Mouse (Mus musculus) stomach, embryonic 14.5 days (tissue): ENCODE measurements around the gene Taar9. TPM values are rescaled to one million over a fixed set of nuclear protein-coding genes. Genes with fewer than 3 reads are reported as not detected.
"Not testable (repeated sequence)": the region's sequence is repeated elsewhere in the genome, so short reads cannot be mapped to it uniquely, and the experiment has no call there.

ENCODE experiments used
- ATAC-seq: fragments of 200-750 bp; cut with Nextera tagmentation; 2 replicates; pipeline ENCODE4 v1.8.0; 2017; ENCODE audit warnings: low read depth, moderate TSS enrichment; ENCODE audit not compliant: insufficient number of reproducible peaks, insufficient read depth, low FRiP score
- H3K27ac ChIP-seq: fragments of 300-500 bp; sonication (generic); 2 replicates; pipeline ENCODE4 v1.5.1; 2014; ENCODE audit warnings: mild to moderate bottlenecking, low read length, moderate library complexity, mixed read lengths
- H3K27me3 ChIP-seq: fragments of 300-500 bp; sonication (generic); 2 replicates; pipeline ENCODE4 v1.6.1; 2014; ENCODE audit warnings: low read length, control low read depth, mixed read lengths; ENCODE audit not compliant: control insufficient read depth, insufficient read depth
- H3K36me3 ChIP-seq: fragments of 300-500 bp; sonication (generic); 2 replicates; pipeline ENCODE4 v1.6.1; 2014; ENCODE audit warnings: mild to moderate bottlenecking, control low read depth, low read length, moderate library complexity, mixed read lengths; ENCODE audit not compliant: control insufficient read depth, insufficient read depth
- H3K4me1 ChIP-seq: fragments of 300-500 bp; sonication (generic); 2 replicates; pipeline ENCODE4 v1.6.1; 2014; ENCODE audit warnings: low read length, control low read depth, mixed read lengths; ENCODE audit not compliant: control insufficient read depth, insufficient read depth
- H3K4me2 ChIP-seq: fragments of 300-500 bp; sonication (generic); replicated peaks from 2 replicates; pipeline ENCODE4 v1.6.1; 2014; ENCODE audit warnings: low read depth, low read length, control low read depth
- H3K4me3 ChIP-seq: fragments of 300-500 bp; sonication (generic); 2 replicates; pipeline ENCODE4 v1.5.1; 2014; ENCODE audit warnings: low read depth, low read length, control low read depth
- H3K9ac ChIP-seq: fragments of 300-500 bp; sonication (generic); replicated peaks from 2 replicates; pipeline ENCODE4 v1.6.1; 2014; ENCODE audit warnings: low read depth, mild to moderate bottlenecking, control low read depth, low read length, moderate library complexity, mixed read lengths
- H3K9me3 ChIP-seq: fragments of 300-500 bp; sonication (generic); 2 replicates; pipeline ENCODE4 v1.6.1; 2016; ENCODE audit warnings: low read depth, low read length, control low read depth; ENCODE audit not compliant: control insufficient read depth
- WGBS: fragments of 180-500 bp; shearing (Covaris S2); extraction: QIAGEN DNeasy Blood & Tissue Kit; methylation state at CpG from one replicate; pipeline ENCODE4 v1.1.7; 2014; 5-methylcytosine and 5-hydroxymethylcytosine counted together
- polyA plus RNA-seq: library from polyadenylated mRNA; unstranded; fragments of >200 nt; fragmentation: Nextera tagmentation; extraction: Ambion mirVana; gene quantifications from 2 replicates; pipeline ENCODE4 v1.2.1, GENCODE M21; 2014

The Taar9 gene
- polyA plus RNA-seq, 1 experiment from 2014 or later, result not detected

- no peak within 1 kb of the TSS for H3K4me3 ChIP-seq
- H3K27me3 ChIP-seq, result no peaks in the 10 kb centered on the region
- H3K4me2 ChIP-seq, result no peak within 1 kb of the TSS
- 73% methylated on average over 2 of the region's 2 CpGs for WGBS
- no peaks in the 10 kb centered on the region for H3K4me1 ChIP-seq
- no peak within 1 kb of the TSS for H3K27ac ChIP-seq
- no peaks in the 10 kb centered on the region for H3K36me3 ChIP-seq
- H3K9me3 ChIP-seq, result no peaks in the 10 kb centered on the region
- no peak within 1 kb of the TSS for H3K9ac ChIP-seq
- no peak for ATAC-seq
Observed at GRCm38 (mm10) chr10:24092194-24092593, 17.1 kb downstream of the Taar9 start, which contains the start of gene Taar8b. Gene Taar8b, minus strand, starts transcription at chr10:24092294.

DNA sequence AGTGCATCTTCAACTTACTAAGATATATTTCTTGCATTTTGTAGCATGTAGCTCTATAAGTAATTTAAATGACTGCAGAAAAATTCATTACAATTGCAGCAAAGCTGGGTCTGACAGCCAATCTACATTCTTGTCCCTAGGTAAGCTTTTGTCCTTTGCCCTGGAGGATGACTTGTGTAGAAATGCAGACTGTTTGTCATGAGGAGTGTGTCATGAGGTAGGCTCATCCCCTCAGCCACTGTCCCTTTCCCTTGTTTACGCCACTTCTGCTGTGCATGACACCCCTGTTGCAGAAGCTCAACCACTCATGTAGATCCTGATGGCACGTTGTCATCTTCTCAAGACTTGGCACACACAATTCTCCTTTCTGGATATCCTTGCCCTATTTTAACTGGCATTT, 22.2 kb downstream of the Taar9 start:
- H3K36me3 ChIP-seq, result no peaks in the 10 kb centered on the region
- H3K9ac ChIP-seq, result no peak overlapping the region
- H3K4me3 ChIP-seq, result no peak overlapping the region
- no peak overlapping the region for H3K4me2 ChIP-seq
- WGBS, result 93% methylated on average over 2 of the region's 2 CpGs
- ATAC-seq, result no peak
- H3K4me1 ChIP-seq, result no peaks in the 10 kb centered on the region
- H3K27ac ChIP-seq, result no peak overlapping the region; the same call in 1 of the 2 replicates
- H3K27me3 ChIP-seq, result no peaks in the 10 kb centered on the region
- no peaks in the 10 kb centered on the region for H3K9me3 ChIP-seq

GRCm38 (mm10) chr10:24086555-24086954, 22.8 kb downstream of the Taar9 start:
- Histone ChIP-seq H3K9ac (no peak overlapping the region), H3K4me3 (no peak overlapping the region), H3K36me3 (no peaks in the 10 kb centered on the region), H3K27ac (no peak overlapping the region), H3K9me3 (no peaks in the 10 kb centered on the region), H3K27me3 (no peaks in the 10 kb centered on the region), H3K4me2 (no peak overlapping the region), H3K4me1 (no peaks in the 10 kb centered on the region)
- WGBS, result 53% methylated on average over 5 of the region's 5 CpGs
- ATAC-seq, result 0 out of 2 replicates have a peak, but pooled peaks have one; percentile 56

GRCm38 (mm10) chr10:24085936-24086335, 23.4 kb downstream of the Taar9 start:
- 70% methylated on average over 5 of the region's 5 CpGs for WGBS
- Histone ChIP-seq H3K27me3 (no peaks in the 10 kb centered on the region), H3K9ac (no peak overlapping the region), H3K27ac (no peak overlapping the region), H3K4me3 (no peak overlapping the region), H3K4me1 (no peaks in the 10 kb centered on the region), H3K9me3 (no peaks in the 10 kb centered on the region), H3K4me2 (no peak overlapping the region), H3K36me3 (no peaks in the 10 kb centered on the region)
- ATAC-seq, result no peak

DNA sequence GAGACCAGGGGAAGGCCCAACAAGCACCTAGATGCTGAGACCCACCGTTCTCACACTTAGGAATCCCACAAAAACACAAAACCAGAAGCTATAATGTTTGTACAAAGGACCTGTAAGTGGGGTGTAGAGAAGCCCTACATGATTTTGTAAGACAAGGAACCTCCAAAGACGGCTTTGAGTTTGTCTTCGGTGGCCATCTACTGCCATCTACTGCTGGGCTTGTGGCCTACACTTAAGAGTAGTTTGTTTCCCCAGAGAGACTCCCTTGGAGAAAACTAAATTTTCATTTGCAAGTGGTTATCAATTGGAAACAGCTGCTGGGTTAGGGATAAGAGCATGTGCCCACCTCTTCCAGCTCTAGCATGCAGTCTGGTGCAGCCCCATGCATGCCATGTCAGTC, 29.2 kb downstream of the Taar9 start:
- no peaks in the 10 kb centered on the region for H3K4me1 ChIP-seq
- H3K9ac ChIP-seq, result no peak overlapping the region
- no peak for ATAC-seq
- no peak overlapping the region for H3K4me2 ChIP-seq
- no peaks in the 10 kb centered on the region for H3K27me3 ChIP-seq
- H3K36me3 ChIP-seq, result no peaks in the 10 kb centered on the region
- H3K4me3 ChIP-seq, result no peak overlapping the region
- H3K27ac ChIP-seq, result no peak overlapping the region
- 31% methylated on average over 3 of the region's 3 CpGs for WGBS
- H3K9me3 ChIP-seq, result no peaks in the 10 kb centered on the region

GRCm38 (mm10) chr10:24076200-24076599, 33.1 kb downstream of the Taar9 start, which contains the start of gene Taar8a:
Gene Taar8a, plus strand, starts transcription at chr10:24076500.
- not testable (repeated sequence) for H3K27ac ChIP-seq, H3K4me3 ChIP-seq, H3K9me3 ChIP-seq, H3K27me3 ChIP-seq, H3K4me1 ChIP-seq, H3K9ac ChIP-seq, H3K36me3 ChIP-seq, ATAC-seq, H3K4me2 ChIP-seq
- WGBS, result 89% methylated on average over 2 of the region's 4 CpGs

DNA sequence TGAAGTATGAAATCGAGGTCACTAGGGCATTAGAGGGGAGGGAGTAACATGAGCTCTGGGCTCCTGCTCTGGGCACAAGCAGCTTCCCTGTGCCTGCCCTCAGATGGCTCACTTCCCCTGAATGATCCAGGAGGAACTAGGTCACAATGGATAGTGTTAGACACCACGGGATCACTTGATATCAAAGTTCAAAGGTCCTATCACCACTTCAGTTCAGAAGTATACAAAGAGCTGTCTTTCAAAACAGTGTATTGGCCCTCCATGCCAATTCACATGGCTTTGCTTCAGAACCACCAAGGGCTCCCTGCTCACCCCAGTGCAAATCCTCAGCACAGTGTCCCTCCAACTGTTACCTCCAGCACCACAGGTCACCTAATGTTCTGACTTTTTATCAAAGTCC, 34.6 kb downstream of the Taar9 start:
- not testable (repeated sequence) for H3K4me2 ChIP-seq, H3K4me3 ChIP-seq, H3K36me3 ChIP-seq, H3K9me3 ChIP-seq, H3K9ac ChIP-seq, ATAC-seq, H3K4me1 ChIP-seq, H3K27me3 ChIP-seq, H3K27ac ChIP-seq
- 38% methylated on average over 2 of the region's 2 CpGs for WGBS

GRCm38 (mm10) chr10:24058986-24059385, 50.3 kb downstream of the Taar9 start:
- H3K36me3 ChIP-seq, result no peaks in the 10 kb centered on the region
- H3K4me3 ChIP-seq, result no peak overlapping the region
- H3K4me1 ChIP-seq, result no peaks in the 10 kb centered on the region
- H3K9me3 ChIP-seq, result no peaks in the 10 kb centered on the region
- 87% methylated on average over 3 of the region's 3 CpGs for WGBS
- H3K27ac ChIP-seq, result no peak overlapping the region
- ATAC-seq, result no peak
- H3K4me2 ChIP-seq, result no peak overlapping the region
- H3K27me3 ChIP-seq, result no peaks in the 10 kb centered on the region
- H3K9ac ChIP-seq, result no peak overlapping the region
